Mouse (Mus musculus) brain, embryonic 14.5 days (tissue): Measurements from ENCODE around the gene Adh5.

Experiments used
- CTCF ChIP-seq: fragments of 200-500 bp; IDR thresholded peaks from 2 replicates; pipeline ENCODE4 v1.5.1; 2012; ENCODE audit warnings: inconsistent platforms, mild to moderate bottlenecking, moderate library complexity, borderline replicate concordance; ENCODE audit not compliant: insufficient read depth, insufficient read length; ENCODE audit errors: extremely low read depth
- POLR2A ChIP-seq: fragments of 200-500 bp; IDR thresholded peaks from 2 replicates; pipeline ENCODE4 v1.6.1; 2012; ENCODE audit warnings: mild to moderate bottlenecking, inconsistent platforms, borderline replicate concordance; ENCODE audit not compliant: poor library complexity, insufficient read depth, insufficient read length, severe bottlenecking; ENCODE audit errors: extremely low read depth

DNA sequence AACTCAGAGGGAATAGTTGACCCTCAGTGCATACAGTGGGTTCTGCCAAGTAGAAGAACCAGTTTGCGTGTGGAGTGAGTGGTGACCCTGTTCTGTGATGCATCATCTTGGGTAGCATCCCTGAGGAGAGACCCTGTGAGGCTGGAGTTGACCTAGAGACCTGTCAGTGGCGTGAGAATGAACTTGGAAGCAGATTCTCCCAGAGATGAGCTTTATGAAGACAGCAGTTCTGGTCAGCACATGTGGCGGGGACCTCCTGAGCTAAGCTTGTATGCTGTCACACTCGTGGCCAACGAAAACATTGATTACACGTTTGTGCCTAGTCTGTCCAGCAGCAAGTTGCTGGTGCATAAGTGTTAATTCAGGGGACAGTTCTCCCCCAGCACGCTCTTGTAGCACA lies 37.1 kb upstream of the Adh5 start:
- TF ChIP-seq POLR2A = no peak
- TF ChIP-seq CTCF = no peak
